Mouse (Mus musculus) midbrain, embryonic 11.5 days (tissue): ENCODE measurements around the gene Nob1. TPM values are rescaled to one million over a fixed set of nuclear protein-coding genes. Genes with fewer than 3 reads are reported as not detected.

Experiments used
- ATAC-seq: fragments of 200-750 bp; cut with Nextera tagmentation; 2 replicates; pipeline ENCODE4 v1.8.0; 2017; ENCODE audit warnings: moderate TSS enrichment, moderate library complexity; ENCODE audit not compliant: low FRiP score
- DNase-seq: peaks from one replicate; pipeline ENCODE4 v3.0.0; 2015; ENCODE audit warnings: low spot score; ENCODE audit errors: missing footprints
- H3K27ac ChIP-seq: fragments of 300-500 bp; sonication (generic); 2 replicates; pipeline ENCODE4 v1.5.1; 2014; ENCODE audit warnings: low read depth, low read length
- H3K27me3 ChIP-seq: fragments of 300-500 bp; sonication (generic); 2 replicates; pipeline ENCODE4 v1.6.1; 2014; ENCODE audit warnings: mild to moderate bottlenecking, low read length, moderate library complexity, mixed read lengths; ENCODE audit not compliant: control insufficient read depth, insufficient read depth
- H3K36me3 ChIP-seq: fragments of 300-500 bp; sonication (generic); 2 replicates; pipeline ENCODE4 v1.6.1; 2014; ENCODE audit warnings: mild to moderate bottlenecking, low read length, moderate library complexity, mixed read lengths; ENCODE audit not compliant: control insufficient read depth, insufficient read depth
- H3K4me1 ChIP-seq: fragments of 300-500 bp; sonication (generic); 2 replicates; pipeline ENCODE4 v1.6.1; 2014; ENCODE audit warnings: low read length; ENCODE audit not compliant: control insufficient read depth, insufficient read depth
- H3K4me2 ChIP-seq: fragments of 300-500 bp; sonication (generic); 2 replicates; pipeline ENCODE4 v1.6.1; 2014; ENCODE audit warnings: mild to moderate bottlenecking, moderate library complexity
- H3K4me3 ChIP-seq: fragments of 300-500 bp; sonication (generic); 2 replicates; pipeline ENCODE4 v1.5.1; 2014; ENCODE audit warnings: low read depth, low read length
- H3K9ac ChIP-seq: fragments of 300-500 bp; sonication (generic); 2 replicates; pipeline ENCODE4 v1.6.1; 2014; ENCODE audit warnings: low read length
- H3K9me3 ChIP-seq: fragments of 300-500 bp; sonication (generic); 2 replicates; pipeline ENCODE4 v1.6.1; 2016; ENCODE audit warnings: low read length; ENCODE audit not compliant: control insufficient read depth
- WGBS: fragments of 180-500 bp; shearing (Covaris S2); extraction: QIAGEN DNeasy Blood & Tissue Kit; methylation state at CpG from one replicate; pipeline ENCODE4 v1.1.7; 2014; 5-methylcytosine and 5-hydroxymethylcytosine counted together
- polyA plus RNA-seq: library from polyadenylated mRNA; unstranded; fragments of >200 nt; fragmentation: Nextera tagmentation; extraction: Ambion mirVana; gene quantifications from 2 replicates; pipeline ENCODE4 v1.2.1, GENCODE M21; 2014

Gene Nob1
- polyA plus RNA-seq, 1 experiment from 2014 or later = 69.5 TPM

GRCm38 (mm10) chr8:107458281-107458680 is 33.4 kb upstream of the Nob1 start:
- Histone ChIP-seq H3K9me3 (no peaks in the 10 kb centered on the region), H3K27ac (no peak overlapping the region), H3K4me3 (no peak overlapping the region), H3K9ac (no peak overlapping the region), H3K36me3 (0 out of 2 replicates have a peak, but pooled peaks cover 5% of the 10 kb centered on the region), H3K4me2 (no peak overlapping the region), H3K4me1 (no peaks in the 10 kb centered on the region), H3K27me3 (no peaks in the 10 kb centered on the region)
- WGBS = 91% methylated on average over 6 of the region's 6 CpGs
- DNase-seq (peak; percentile 17), ATAC-seq (no peak)

- no peak overlapping the region for H3K27ac ChIP-seq
- H3K36me3 ChIP-seq = 0 out of 2 replicates have a peak, but pooled peaks cover 5% of the 10 kb centered on the region
- no peaks in the 10 kb centered on the region for H3K27me3 ChIP-seq
- no peak overlapping the region for H3K9ac ChIP-seq
- ATAC-seq (no peak), DNase-seq (peak; percentile 17)
- H3K9me3 ChIP-seq = no peaks in the 10 kb centered on the region
- H3K4me2 ChIP-seq = no peak overlapping the region
- WGBS = 81% methylated on average over 4 of the region's 4 CpGs
- H3K4me3 ChIP-seq = no peak overlapping the region
- H3K4me1 ChIP-seq = no peaks in the 10 kb centered on the region
Observed at GRCm38 (mm10) chr8:107457725-107458124, 32.9 kb upstream of the Nob1 start.

DNA sequence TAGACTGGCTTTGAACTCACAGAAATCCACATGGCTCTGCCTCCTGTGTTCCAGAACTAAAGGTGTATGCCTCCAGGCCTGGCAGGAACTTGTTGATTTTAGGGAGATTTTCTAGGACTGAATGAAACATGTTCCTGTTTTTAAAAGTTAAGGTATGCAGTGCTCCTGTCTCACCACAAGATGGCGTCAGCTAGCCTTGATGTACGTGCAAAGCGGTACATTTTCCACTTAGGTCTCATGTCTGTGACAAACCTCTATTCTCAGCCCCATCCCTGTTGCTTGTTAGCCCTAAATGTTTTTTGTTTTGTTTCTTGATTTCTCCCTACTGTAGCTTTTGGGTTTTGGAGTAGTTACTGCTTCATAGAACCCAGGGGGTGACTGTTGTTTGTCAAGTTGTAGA is 30.4 kb upstream of the Nob1 start:
- 23% methylated on average over 3 of the region's 3 CpGs for WGBS

DNA sequence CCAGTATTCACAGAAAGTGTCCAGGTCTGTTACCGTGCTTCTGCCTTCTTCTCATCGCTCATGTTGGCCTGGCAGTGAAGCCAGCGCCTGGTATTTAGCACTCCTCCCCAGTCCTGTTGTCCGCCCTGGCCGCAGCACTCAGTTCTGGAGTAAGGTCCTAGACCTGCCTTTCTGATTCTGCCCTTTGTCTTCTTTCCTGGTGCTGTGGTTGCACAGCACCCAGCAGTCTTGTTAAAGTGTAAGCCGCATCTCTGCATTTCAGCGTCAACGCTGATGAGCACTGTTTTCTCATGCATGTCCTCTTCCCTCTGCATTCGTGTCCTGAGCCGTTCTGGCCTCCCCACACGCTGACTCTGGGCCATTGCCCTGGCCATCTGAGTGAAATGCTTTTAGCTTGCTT is 28.5 kb upstream of the Nob1 start:
- no peak overlapping the region for H3K4me2 ChIP-seq
- H3K27me3 ChIP-seq = no peaks in the 10 kb centered on the region
- no peak overlapping the region for H3K4me3 ChIP-seq
- ATAC-seq (no peak), DNase-seq (peak; percentile 6)
- H3K36me3 ChIP-seq = 0 out of 2 replicates have a peak, but pooled peaks cover 3% of the 10 kb centered on the region
- H3K4me1 ChIP-seq = peaks cover 6% of the 10 kb centered on the region
- H3K9ac ChIP-seq = no peak overlapping the region
- no peaks in the 10 kb centered on the region for H3K9me3 ChIP-seq
- no peak overlapping the region for H3K27ac ChIP-seq
- 95% methylated on average over 11 of the region's 11 CpGs for WGBS

More for the DNA sequence above, 30.4 kb upstream of the Nob1 start:
- Histone ChIP-seq H3K36me3 (0 out of 2 replicates have a peak, but pooled peaks cover 3% of the 10 kb centered on the region), H3K27me3 (no peaks in the 10 kb centered on the region), H3K9me3 (no peaks in the 10 kb centered on the region), H3K4me2 (no peak overlapping the region), H3K4me3 (no peak overlapping the region), H3K27ac (no peak overlapping the region), H3K9ac (no peak overlapping the region), H3K4me1 (no peaks in the 10 kb centered on the region)
- peak; percentile 86 for DNase-seq
- ATAC-seq = no peak

GRCm38 (mm10) chr8:107451414-107452066 is 26.7 kb upstream of the Nob1 start:
- peak; percentile 79 for DNase-seq
- Histone ChIP-seq H3K27me3 (no peaks in the 10 kb centered on the region), H3K9ac (no peak overlapping the region), H3K4me3 (no peak overlapping the region), H3K4me2 (no peak overlapping the region), H3K4me1 (peaks cover 6% of the 10 kb centered on the region), H3K27ac (no peak overlapping the region), H3K9me3 (no peaks in the 10 kb centered on the region), H3K36me3 (no peaks in the 10 kb centered on the region)
- ATAC-seq = no peak
- whole genome bisulfite sequencing = 91% methylated on average over 13 of the region's 13 CpGs

GRCm38 (mm10) chr8:107449655-107450054 is 24.8 kb upstream of the Nob1 start:
- Histone ChIP-seq H3K4me1 (peaks cover 6% of the 10 kb centered on the region), H3K4me3 (no peak overlapping the region), H3K9ac (no peak overlapping the region), H3K27me3 (no peaks in the 10 kb centered on the region), H3K27ac (no peak overlapping the region), H3K9me3 (no peaks in the 10 kb centered on the region), H3K4me2 (no peak overlapping the region), H3K36me3 (no peaks in the 10 kb centered on the region)
- peak; percentile 44 for DNase-seq
- 77% methylated on average over 6 of the region's 6 CpGs for WGBS
- no peak for ATAC-seq

DNA sequence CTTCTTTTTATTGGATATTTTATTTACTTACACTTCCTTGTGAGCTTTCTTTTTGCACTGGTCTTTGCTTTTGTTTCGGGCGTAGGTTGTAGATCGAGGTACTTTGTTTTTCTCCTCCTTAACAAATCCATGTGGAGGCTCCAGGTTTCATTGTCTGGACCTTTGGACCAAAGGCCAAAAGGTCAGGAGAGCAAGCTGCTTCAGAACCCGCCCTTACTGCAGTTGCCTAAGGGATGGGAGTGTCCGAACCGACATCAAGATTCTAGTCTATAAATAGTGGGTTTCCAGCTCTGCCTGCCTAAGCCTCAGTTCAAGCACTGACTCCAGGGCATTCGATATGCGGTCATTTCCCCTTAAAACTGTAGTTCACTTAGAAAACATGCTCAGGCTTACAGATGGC is 24.3 kb upstream of the Nob1 start:
- peak; percentile 83 for DNase-seq
- Histone ChIP-seq H3K9me3 (no peaks in the 10 kb centered on the region), H3K4me2 (no peak overlapping the region), H3K27ac (no peak overlapping the region), H3K4me1 (peaks cover 6% of the 10 kb centered on the region), H3K4me3 (no peak overlapping the region), H3K36me3 (no peaks in the 10 kb centered on the region), H3K9ac (no peak overlapping the region), H3K27me3 (no peaks in the 10 kb centered on the region)
- 24% methylated on average over 8 of the region's 8 CpGs for WGBS
- ATAC-seq = no peak

- WGBS = 72% methylated on average over 4 of the region's 4 CpGs
- H3K4me1 ChIP-seq = peaks cover 6% of the 10 kb centered on the region
- H3K27me3 ChIP-seq = no peaks in the 10 kb centered on the region
- ATAC-seq = no peak
- no peak overlapping the region for H3K4me3 ChIP-seq
- H3K36me3 ChIP-seq = no peaks in the 10 kb centered on the region
- no peak overlapping the region for H3K27ac ChIP-seq
- H3K4me2 ChIP-seq = no peak overlapping the region
- H3K9me3 ChIP-seq = no peaks in the 10 kb centered on the region
- no peak overlapping the region for H3K9ac ChIP-seq
- peak; percentile 70 for DNase-seq
Observed at GRCm38 (mm10) chr8:107448382-107448889, 23.6 kb upstream of the Nob1 start.

- Histone ChIP-seq H3K9me3 (no peaks in the 10 kb centered on the region), H3K4me1 (peaks cover 6% of the 10 kb centered on the region), H3K27me3 (no peaks in the 10 kb centered on the region), H3K36me3 (no peaks in the 10 kb centered on the region), H3K4me3 (no peak overlapping the region), H3K4me2 (no peak overlapping the region), H3K27ac (no peak overlapping the region), H3K9ac (no peak overlapping the region)
- ATAC-seq (no peak), DNase-seq (peak; percentile 81)
Observed at GRCm38 (mm10) chr8:107447713-107448112, 22.9 kb upstream of the Nob1 start.
